Mouse (Mus musculus) neural tube, embryonic 12.5 days (tissue): ENCODE measurements around the gene Gm21992. TPM values are rescaled to one million over a fixed set of nuclear protein-coding genes. Genes with fewer than 3 reads are reported as not detected.

Source experiments
- ATAC-seq: fragments of 200-750 bp; cut with Nextera tagmentation; 2 replicates; pipeline ENCODE4 v1.8.0; 2017; ENCODE audit warnings: low read depth, mild to moderate bottlenecking, moderate TSS enrichment, moderate library complexity; ENCODE audit not compliant: low FRiP score
- H3K27ac ChIP-seq: fragments of 300-500 bp; sonication (generic); 2 replicates; pipeline ENCODE4 v1.5.1; 2016
- H3K27me3 ChIP-seq: fragments of 300-500 bp; sonication (generic); replicated peaks from 2 replicates; pipeline ENCODE4 v1.6.1; 2016; ENCODE audit warnings: mild to moderate bottlenecking
- H3K36me3 ChIP-seq: fragments of 300-500 bp; sonication (generic); 2 replicates; pipeline ENCODE4 v1.6.1; 2016; ENCODE audit warnings: mild to moderate bottlenecking
- H3K4me1 ChIP-seq: fragments of 300-500 bp; sonication (generic); 2 replicates; pipeline ENCODE4 v1.6.1; 2016
- H3K4me2 ChIP-seq: fragments of 300-500 bp; sonication (generic); replicated peaks from 2 replicates; pipeline ENCODE4 v1.6.1; 2016; ENCODE audit warnings: mild to moderate bottlenecking
- H3K4me3 ChIP-seq: fragments of 300-500 bp; sonication (generic); 2 replicates; pipeline ENCODE4 v1.5.1; 2016
- H3K9ac ChIP-seq: fragments of 300-500 bp; sonication (generic); 2 replicates; pipeline ENCODE4 v1.6.1; 2016; ENCODE audit warnings: mild to moderate bottlenecking
- H3K9me3 ChIP-seq: fragments of 300-500 bp; sonication (generic); 2 replicates; pipeline ENCODE4 v1.6.1; 2016; ENCODE audit warnings: mild to moderate bottlenecking
- WGBS: fragments of 180-500 bp; shearing (Covaris S2); methylation state at CpG from one replicate; pipeline ENCODE4 v1.1.7; 2016; 5-methylcytosine and 5-hydroxymethylcytosine counted together
- polyA plus RNA-seq: library from polyadenylated mRNA; unstranded; fragments of >200 nt; fragmentation: Nextera tagmentation; extraction: Ambion mirVana; gene quantifications from 2 replicates; pipeline ENCODE4 v1.2.1, GENCODE M21; 2016

Gene Gm21992
- 28.1 and 34.7 TPM in 2 replicates for polyA plus RNA-seq

GRCm38 (mm10) chr19:4811063-4811908 is at the start of gene Gm21992, which contains the start of gene Rbm14:
Gene Gm21992 (minus strand): TSS chr19:4811612.
Gene Rbm14 (minus strand): TSS chr19:4811634.
- no peaks in the 10 kb centered on the region for H3K9me3 ChIP-seq
- H3K36me3 ChIP-seq: no peaks in the 10 kb centered on the region
- peak within 1 kb of the TSS; percentile 66 for H3K9ac ChIP-seq
- H3K4me2 ChIP-seq: peak within 1 kb of the TSS; percentile 79
- under 1% methylated on average over 83 of the region's 83 CpGs for WGBS
- peaks cover 19% of the 10 kb centered on the region for H3K4me1 ChIP-seq
- H3K27ac ChIP-seq: peak within 1 kb of the TSS; percentile 81
- H3K4me3 ChIP-seq: peak within 1 kb of the TSS; percentile 82
- ATAC-seq: peak; percentile 99
- H3K27me3 ChIP-seq: no peaks in the 10 kb centered on the region

- ATAC-seq: no peak
- H3K9ac ChIP-seq: no peak overlapping the region
- H3K9me3 ChIP-seq: no peaks in the 10 kb centered on the region
- peaks cover 10% of the 10 kb centered on the region; the same call in 1 of the 2 replicates for H3K36me3 ChIP-seq
- 0 out of 2 replicates have a peak, but pooled peaks cover 3% of the 10 kb centered on the region for H3K27me3 ChIP-seq
- peaks cover 16% of the 10 kb centered on the region; the same call in 1 of the 2 replicates for H3K4me1 ChIP-seq
- H3K27ac ChIP-seq: no peak overlapping the region
- H3K4me2 ChIP-seq: no peak overlapping the region
- H3K4me3 ChIP-seq: no peak overlapping the region
- 80% methylated on average over 6 of the region's 6 CpGs for WGBS
Observed at GRCm38 (mm10) chr19:4859081-4859480, 47.7 kb upstream of the Gm21992 start.

- WGBS: 76% methylated on average over 4 of the region's 4 CpGs
- Histone ChIP-seq H3K27me3 (0 out of 2 replicates have a peak, but pooled peaks cover 3% of the 10 kb centered on the region), H3K4me3 (peak overlapping the region; percentile 52), H3K36me3 (peaks cover 6% of the 10 kb centered on the region; the same call in 1 of the 2 replicates), H3K4me1 (peaks cover 16% of the 10 kb centered on the region; the same call in 1 of the 2 replicates), H3K4me2 (peak overlapping the region; percentile 99), H3K9ac (no peak overlapping the region), H3K9me3 (no peaks in the 10 kb centered on the region), H3K27ac (no peak overlapping the region)
- ATAC-seq: no peak
Observed at GRCm38 (mm10) chr19:4855951-4856350, 44.5 kb upstream of the Gm21992 start.

GRCm38 (mm10) chr19:4855470-4855820 is 44.0 kb upstream of the Gm21992 start:
- peak overlapping the region; percentile 74 for H3K9ac ChIP-seq
- no peaks in the 10 kb centered on the region for H3K9me3 ChIP-seq
- ATAC-seq: 0 out of 2 replicates have a peak, but pooled peaks have one; percentile 25
- H3K4me1 ChIP-seq: peaks cover 16% of the 10 kb centered on the region; the same call in 1 of the 2 replicates
- peak overlapping the region; percentile 52 for H3K4me3 ChIP-seq
- WGBS: 2% methylated on average over 14 of the region's 14 CpGs
- H3K27ac ChIP-seq: peak overlapping the region; percentile 53; the same call in 1 of the 2 replicates
- H3K36me3 ChIP-seq: 0 out of 2 replicates have a peak, but pooled peaks cover 3% of the 10 kb centered on the region
- H3K4me2 ChIP-seq: peak overlapping the region; percentile 99
- H3K27me3 ChIP-seq: 0 out of 2 replicates have a peak, but pooled peaks cover 3% of the 10 kb centered on the region

GRCm38 (mm10) chr19:4854552-4855469 is 43.4 kb upstream of the Gm21992 start, which contains the start of gene Ctsf:
Gene Ctsf (plus strand): TSS chr19:4855130.
- peak within 1 kb of the TSS; percentile 52 for H3K4me3 ChIP-seq
- ATAC-seq: peak; percentile 79
- H3K36me3 ChIP-seq: no peaks in the 10 kb centered on the region
- WGBS: 4% methylated on average over 45 of the region's 45 CpGs
- peak within 1 kb of the TSS; percentile 99 for H3K4me2 ChIP-seq
- H3K9me3 ChIP-seq: no peaks in the 10 kb centered on the region
- 0 out of 2 replicates have a peak, but pooled peaks cover 3% of the 10 kb centered on the region for H3K27me3 ChIP-seq
- H3K9ac ChIP-seq: peak within 1 kb of the TSS; percentile 74
- H3K4me1 ChIP-seq: peaks cover 16% of the 10 kb centered on the region; the same call in 1 of the 2 replicates
- peak within 1 kb of the TSS; percentile 53; the same call in 1 of the 2 replicates for H3K27ac ChIP-seq

- no peak for ATAC-seq
- Histone ChIP-seq H3K9me3 (no peaks in the 10 kb centered on the region), H3K4me3 (no peak overlapping the region)
Observed at GRCm38 (mm10) chr19:4850281-4850680, 38.9 kb upstream of the Gm21992 start.

GRCm38 (mm10) chr19:4849800-4850199 is 38.4 kb upstream of the Gm21992 start:
- H3K4me2 ChIP-seq: no peak overlapping the region
- H3K9me3 ChIP-seq: no peaks in the 10 kb centered on the region
- H3K27ac ChIP-seq: no peak overlapping the region
- no peaks in the 10 kb centered on the region for H3K36me3 ChIP-seq
- 0 out of 2 replicates have a peak, but pooled peaks cover 4% of the 10 kb centered on the region for H3K4me1 ChIP-seq
- H3K9ac ChIP-seq: no peak overlapping the region
- H3K4me3 ChIP-seq: no peak overlapping the region
- H3K27me3 ChIP-seq: no peaks in the 10 kb centered on the region
- no peak for ATAC-seq
- WGBS: 37% methylated on average over 4 of the region's 4 CpGs

More at GRCm38 (mm10) chr19:4850281-4850680, 38.9 kb upstream of the Gm21992 start:
- no peak overlapping the region for H3K9ac ChIP-seq
- H3K27ac ChIP-seq: no peak overlapping the region
- WGBS: 48% methylated on average over 5 of the region's 5 CpGs
- H3K4me1 ChIP-seq: peaks cover 6% of the 10 kb centered on the region; the same call in 1 of the 2 replicates
- no peaks in the 10 kb centered on the region for H3K27me3 ChIP-seq
- H3K36me3 ChIP-seq: no peaks in the 10 kb centered on the region
- H3K4me2 ChIP-seq: no peak overlapping the region

- Histone ChIP-seq H3K4me1 (no peaks in the 10 kb centered on the region), H3K27ac (no peak overlapping the region), H3K36me3 (no peaks in the 10 kb centered on the region), H3K9ac (no peak overlapping the region), H3K4me3 (no peak overlapping the region), H3K4me2 (no peak overlapping the region), H3K27me3 (no peaks in the 10 kb centered on the region), H3K9me3 (no peaks in the 10 kb centered on the region)
- WGBS: 47% methylated on average over 7 of the region's 7 CpGs
- ATAC-seq: no peak
Observed at GRCm38 (mm10) chr19:4847490-4847889, 36.1 kb upstream of the Gm21992 start.

- Histone ChIP-seq H3K9ac (no peak overlapping the region), H3K36me3 (no peaks in the 10 kb centered on the region), H3K4me3 (no peak overlapping the region), H3K4me2 (no peak overlapping the region), H3K27me3 (peaks cover 10% of the 10 kb centered on the region), H3K4me1 (no peaks in the 10 kb centered on the region), H3K27ac (no peak overlapping the region), H3K9me3 (no peaks in the 10 kb centered on the region)
- ATAC-seq: no peak
- 77% methylated on average over 2 of the region's 2 CpGs for WGBS
Observed at GRCm38 (mm10) chr19:4845846-4846245, 34.4 kb upstream of the Gm21992 start.

GRCm38 (mm10) chr19:4842611-4843010 is 31.2 kb upstream of the Gm21992 start:
- H3K27me3 ChIP-seq: peaks cover 22% of the 10 kb centered on the region
- no peak overlapping the region for H3K9ac ChIP-seq
- ATAC-seq: no peak
- no peaks in the 10 kb centered on the region for H3K9me3 ChIP-seq
- 71% methylated on average over 2 of the region's 2 CpGs for WGBS
- H3K4me2 ChIP-seq: no peak overlapping the region
- no peak overlapping the region for H3K27ac ChIP-seq
- H3K4me3 ChIP-seq: no peak overlapping the region
- no peaks in the 10 kb centered on the region for H3K36me3 ChIP-seq
- peaks cover 19% of the 10 kb centered on the region for H3K4me1 ChIP-seq

- no peak overlapping the region for H3K9ac ChIP-seq
Observed at GRCm38 (mm10) chr19:4840848-4841247, 29.4 kb upstream of the Gm21992 start.

More at GRCm38 (mm10) chr19:4840848-4841247, 29.4 kb upstream of the Gm21992 start:
- no peak for ATAC-seq
- H3K27me3 ChIP-seq: peaks cover 22% of the 10 kb centered on the region
- H3K4me3 ChIP-seq: no peak overlapping the region
- no peaks in the 10 kb centered on the region for H3K9me3 ChIP-seq
- H3K4me1 ChIP-seq: peaks cover 19% of the 10 kb centered on the region
- no peak overlapping the region for H3K4me2 ChIP-seq
- WGBS: 85% methylated on average over 9 of the region's 9 CpGs
- no peaks in the 10 kb centered on the region for H3K36me3 ChIP-seq
- H3K27ac ChIP-seq: no peak overlapping the region
